Mouse (Mus musculus) liver, embryonic 13.5 days (tissue): ENCODE results near the gene Tmem168. TPM values are rescaled to one million over a fixed set of nuclear protein-coding genes. Genes with fewer than 3 reads are reported as not detected.

ENCODE experiments used
- ATAC-seq: fragments of 200-750 bp; cut with Nextera tagmentation; 2 replicates; pipeline ENCODE4 v1.8.0; 2017; ENCODE audit warnings: low read depth, mild to moderate bottlenecking, moderate number of reproducible peaks, moderate library complexity
- DNase-seq: peaks from one replicate; pipeline ENCODE4 v3.0.0; 2022
- H3K27ac ChIP-seq: fragments of 300-500 bp; sonication (generic); 2 replicates; pipeline ENCODE4 v1.5.1; 2015; ENCODE audit warnings: moderate library complexity, mild to moderate bottlenecking, inconsistent platforms
- H3K27me3 ChIP-seq: fragments of 300-500 bp; sonication (generic); 2 replicates; pipeline ENCODE4 v1.6.1; 2015; ENCODE audit warnings: mild to moderate bottlenecking, inconsistent platforms
- H3K36me3 ChIP-seq: fragments of 300-500 bp; sonication (generic); 2 replicates; pipeline ENCODE4 v1.6.1; 2015; ENCODE audit warnings: mild to moderate bottlenecking, inconsistent platforms
- H3K4me1 ChIP-seq: fragments of 300-500 bp; sonication (generic); replicated peaks from 2 replicates; pipeline ENCODE4 v1.6.1; 2015; ENCODE audit warnings: inconsistent platforms
- H3K4me2 ChIP-seq: fragments of 300-500 bp; sonication (generic); 2 replicates; pipeline ENCODE4 v1.6.1; 2015; ENCODE audit warnings: inconsistent platforms, mild to moderate bottlenecking, moderate library complexity
- H3K4me3 ChIP-seq: fragments of 300-500 bp; sonication (generic); replicated peaks from 2 replicates; pipeline ENCODE4 v1.5.1; 2015; ENCODE audit warnings: mild to moderate bottlenecking, inconsistent platforms
- H3K9ac ChIP-seq: fragments of 300-500 bp; sonication (generic); 2 replicates; pipeline ENCODE4 v1.6.1; 2015; ENCODE audit warnings: mild to moderate bottlenecking, inconsistent platforms
- H3K9me3 ChIP-seq: fragments of 300-500 bp; sonication (generic); replicated peaks from 2 replicates; pipeline ENCODE4 v1.6.1; 2016; ENCODE audit warnings: inconsistent platforms
- WGBS: fragments of 180-500 bp; shearing (Covaris S2); methylation state at CpG from one replicate; pipeline ENCODE4 v1.1.7; 2015; ENCODE audit not compliant: insufficient replicate concordance; 5-methylcytosine and 5-hydroxymethylcytosine counted together
- polyA plus RNA-seq: library from polyadenylated mRNA; unstranded; fragments of >200 nt; fragmentation: Nextera tagmentation; extraction: Ambion mirVana; gene quantifications from 2 replicates; pipeline ENCODE4 v1.2.1, GENCODE M21; 2015

Gene Tmem168
- polyA plus RNA-seq, 1 experiment from 2014 or later = 13.6 TPM

DNA sequence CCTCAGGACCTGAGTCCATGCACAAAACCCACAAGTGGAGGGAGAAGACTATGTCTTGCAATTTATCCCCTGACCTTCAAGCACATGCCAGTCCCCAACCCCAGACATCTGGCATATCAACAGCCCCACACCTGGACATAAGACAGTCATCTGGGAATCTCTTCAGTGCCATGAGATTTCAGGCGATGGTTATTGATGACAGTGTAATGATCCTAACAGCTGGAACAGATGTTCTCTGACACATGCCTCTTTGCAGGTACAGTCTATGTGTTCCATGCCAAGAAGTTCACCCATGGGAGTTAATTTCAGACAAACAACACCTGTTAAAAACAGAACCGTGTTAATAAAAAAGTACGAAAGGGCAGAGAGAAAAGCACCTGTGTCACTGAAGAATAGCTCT lies 5.8 kb upstream of the Tmem168 start:
- no peak overlapping the region for H3K27ac ChIP-seq
- WGBS = 63% methylated on average over 3 of the region's 3 CpGs
- H3K27me3 ChIP-seq = no peaks in the 10 kb centered on the region
- no peak overlapping the region for H3K4me2 ChIP-seq
- H3K36me3 ChIP-seq = no peaks in the 10 kb centered on the region
- H3K9me3 ChIP-seq = no peaks in the 10 kb centered on the region
- peaks cover 22% of the 10 kb centered on the region for H3K4me1 ChIP-seq
- ATAC-seq (no peak), DNase-seq (no peak)
- no peak overlapping the region for H3K4me3 ChIP-seq
- no peak overlapping the region for H3K9ac ChIP-seq

DNA sequence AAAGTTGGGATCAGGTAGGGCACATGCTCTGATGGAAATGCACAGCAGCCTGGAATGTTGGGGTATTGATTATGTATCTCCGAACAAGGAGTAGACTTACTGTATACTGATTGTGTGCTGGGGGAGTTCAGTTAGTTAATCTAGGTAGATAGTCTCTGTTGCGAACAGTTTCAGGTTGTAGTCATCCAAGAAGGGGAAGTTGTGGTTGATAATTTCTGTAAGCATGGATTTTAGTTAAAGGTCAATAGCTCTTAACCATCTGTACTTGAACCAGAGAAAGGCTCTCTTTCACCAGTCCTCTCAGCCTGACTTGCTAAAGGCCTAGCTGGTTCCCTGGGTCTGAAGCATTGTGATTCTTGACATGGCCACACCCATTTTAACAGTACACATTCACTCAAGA lies 3.0 kb upstream of the Tmem168 start:
- Histone ChIP-seq H3K4me2 (no peak overlapping the region), H3K4me1 (peaks cover 28% of the 10 kb centered on the region), H3K36me3 (no peaks in the 10 kb centered on the region), H3K27me3 (no peaks in the 10 kb centered on the region), H3K4me3 (no peak overlapping the region), H3K9me3 (no peaks in the 10 kb centered on the region), H3K27ac (no peak overlapping the region), H3K9ac (no peak overlapping the region)
- WGBS = 53% methylated on average over 2 of the region's 2 CpGs
- ATAC-seq (no peak), DNase-seq (no peak)

DNA sequence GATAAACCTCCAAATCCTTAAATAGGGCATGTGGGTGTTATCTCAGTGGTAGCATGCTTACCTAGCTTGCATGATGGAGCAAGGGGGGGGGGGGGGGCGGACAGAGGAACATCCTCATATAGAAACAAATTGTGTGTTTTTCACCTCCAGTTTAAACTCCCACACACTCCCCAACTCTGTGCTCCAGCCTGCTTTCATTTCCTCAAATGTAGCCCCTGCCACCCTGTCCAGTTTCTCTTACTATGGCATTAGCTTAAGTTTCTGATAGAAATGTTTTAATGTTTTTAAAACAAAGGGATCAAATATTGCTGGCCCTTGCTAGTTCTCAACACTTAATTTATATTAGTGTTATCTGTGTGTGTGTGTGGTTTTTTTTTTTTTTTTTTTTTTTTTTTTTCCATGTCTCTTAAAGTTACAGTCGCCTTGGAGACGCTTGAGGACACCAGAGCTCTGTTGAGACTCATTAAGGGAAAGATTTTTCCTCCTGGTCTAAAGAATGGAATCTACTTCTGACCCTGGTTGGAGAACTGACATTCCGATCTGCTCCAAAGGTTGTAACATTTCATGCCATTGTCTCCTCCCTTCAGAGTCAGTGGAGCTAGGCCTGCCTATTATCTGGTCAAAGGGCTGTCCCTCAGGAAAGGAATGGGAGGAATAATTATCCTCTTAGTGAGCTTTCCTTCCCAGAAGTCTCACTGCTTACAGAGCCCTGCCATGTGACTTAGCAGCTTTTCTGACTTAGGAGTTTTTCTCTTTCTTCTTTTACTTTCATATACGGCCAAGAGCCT lies 1.6 kb upstream of the Tmem168 start:
- no peaks in the 10 kb centered on the region for H3K27me3 ChIP-seq
- no peak overlapping the region for H3K27ac ChIP-seq
- H3K9me3 ChIP-seq = no peaks in the 10 kb centered on the region
- H3K36me3 ChIP-seq = no peaks in the 10 kb centered on the region
- WGBS = 70% methylated on average over 5 of the region's 5 CpGs
- no peak overlapping the region for H3K9ac ChIP-seq
- ATAC-seq (no peak), DNase-seq (no peak)
- no peak overlapping the region for H3K4me3 ChIP-seq
- H3K4me1 ChIP-seq = peaks cover 32% of the 10 kb centered on the region
- H3K4me2 ChIP-seq = no peak overlapping the region

DNA sequence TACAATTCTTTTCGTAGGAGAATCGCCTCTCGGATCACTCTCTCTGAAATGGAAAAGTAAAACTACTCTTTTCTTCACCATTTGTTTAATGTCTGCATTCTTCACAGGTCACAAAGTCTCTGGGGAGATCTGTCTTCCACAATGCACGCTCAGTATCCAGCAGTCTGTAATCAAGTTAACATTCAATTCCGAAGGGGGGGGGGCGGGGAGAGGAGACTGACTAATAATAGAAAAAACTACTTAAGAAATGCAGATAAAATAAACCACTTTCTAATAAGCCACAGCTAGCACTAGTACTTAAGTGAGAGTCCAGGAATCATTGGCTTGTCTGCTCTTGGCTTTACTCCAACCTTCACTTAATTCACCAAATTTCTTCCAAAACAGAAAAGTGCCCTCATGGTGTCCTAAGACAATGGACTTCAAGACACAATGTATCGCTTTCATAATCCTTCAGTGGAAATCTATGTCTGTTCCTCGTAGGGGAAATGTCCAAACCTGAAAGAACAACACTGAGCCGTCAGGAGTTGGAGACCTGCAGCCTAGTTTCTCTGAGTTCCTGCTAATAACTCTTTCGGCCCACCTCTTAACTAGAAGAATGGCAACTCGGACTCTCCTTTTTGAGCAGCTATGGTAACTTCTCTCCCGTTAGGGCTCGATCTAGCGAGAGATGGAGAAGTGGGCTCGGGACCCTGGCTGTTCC lies 829 bp downstream of the Tmem168 start:
- Histone ChIP-seq H3K36me3 (peaks cover 11% of the 10 kb centered on the region), H3K9me3 (no peaks in the 10 kb centered on the region), H3K27me3 (no peaks in the 10 kb centered on the region), H3K4me1 (peaks cover 32% of the 10 kb centered on the region), H3K9ac (peak overlapping the region; percentile 91), H3K27ac (peak overlapping the region; percentile 87), H3K4me2 (peak overlapping the region; percentile 78), H3K4me3 (peak overlapping the region; percentile 77)
- ATAC-seq (peak; percentile 8; the same call in 1 of the 2 replicates), DNase-seq (no peak)
- WGBS = 14% methylated on average over 15 of the region's 15 CpGs

DNA sequence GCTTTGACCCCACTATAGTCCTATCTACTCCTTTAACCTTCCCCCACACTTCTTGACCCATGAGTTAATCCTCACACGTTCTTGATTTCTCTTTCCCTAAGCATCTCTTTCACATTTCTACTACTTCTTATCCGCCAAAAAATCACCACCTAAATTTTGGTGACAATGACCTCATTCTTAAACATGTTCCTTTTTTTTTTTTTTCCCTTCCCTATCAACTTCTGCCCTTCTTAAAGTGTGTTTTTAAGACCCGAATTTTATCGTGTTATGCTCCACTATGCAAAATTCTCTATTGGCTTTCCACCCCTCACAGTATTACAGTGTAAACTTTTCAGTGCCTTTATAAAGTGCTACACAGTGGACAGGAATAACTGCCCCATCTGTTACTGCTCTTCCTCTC lies 1.5 kb downstream of the Tmem168 start:
- H3K27me3 ChIP-seq = no peaks in the 10 kb centered on the region
- H3K27ac ChIP-seq = no peak overlapping the region
- H3K4me1 ChIP-seq = peaks cover 39% of the 10 kb centered on the region
- H3K9ac ChIP-seq = peak overlapping the region; percentile 91; the same call in 1 of the 2 replicates
- H3K9me3 ChIP-seq = no peaks in the 10 kb centered on the region
- DNase-seq = no peak
- peak overlapping the region; percentile 77 for H3K4me3 ChIP-seq
- H3K36me3 ChIP-seq = peaks cover 18% of the 10 kb centered on the region
- 61% methylated on average over 4 of the region's 4 CpGs for WGBS
- peak overlapping the region; percentile 78 for H3K4me2 ChIP-seq
- ATAC-seq = no peak

DNA sequence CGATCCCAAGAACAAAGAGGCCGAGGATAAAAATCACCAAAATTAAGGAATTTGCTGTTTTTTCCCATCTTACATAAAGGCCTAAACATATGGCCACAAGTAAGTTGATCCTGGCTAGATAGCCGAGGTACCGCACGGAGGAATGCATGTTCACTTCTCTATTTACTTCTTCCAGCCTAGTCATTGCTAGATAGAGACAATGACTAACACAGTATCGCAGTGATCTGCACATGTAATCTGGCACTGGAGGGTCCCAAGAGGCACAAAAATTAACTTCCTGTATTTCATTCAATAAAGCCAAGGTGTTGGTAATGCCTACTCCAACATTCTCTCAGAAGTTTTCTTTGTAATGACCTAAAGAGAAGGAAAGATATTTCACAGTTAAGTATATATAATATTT lies 4.8 kb downstream of the Tmem168 start:
- Histone ChIP-seq H3K27ac (no peak overlapping the region), H3K4me3 (no peak overlapping the region), H3K9ac (no peak overlapping the region), H3K27me3 (no peaks in the 10 kb centered on the region), H3K36me3 (peaks cover 18% of the 10 kb centered on the region), H3K4me1 (peaks cover 35% of the 10 kb centered on the region), H3K9me3 (no peaks in the 10 kb centered on the region), H3K4me2 (no peak overlapping the region)
- 78% methylated on average over 6 of the region's 6 CpGs for WGBS
- DNase-seq = no peak
- ATAC-seq = no peak

DNA sequence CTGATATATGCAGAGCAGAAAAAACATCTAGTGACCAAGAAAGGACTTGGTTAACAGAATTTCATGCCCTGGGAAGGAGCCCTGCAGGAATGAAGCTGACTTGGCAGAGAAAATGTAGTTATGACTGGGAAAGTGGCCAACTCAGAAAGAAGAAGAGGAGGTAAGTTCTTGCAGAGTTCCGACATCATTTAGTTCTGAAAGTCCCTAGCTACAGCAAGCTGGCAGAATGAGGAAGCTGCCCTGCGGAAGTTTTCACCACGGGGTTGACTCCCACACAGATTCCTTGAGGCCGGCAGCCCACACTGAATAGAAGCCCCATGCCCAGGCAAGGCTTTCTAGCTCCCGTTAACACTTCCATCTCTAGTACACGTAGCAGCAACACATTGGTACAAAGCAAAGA lies 6.3 kb downstream of the Tmem168 start:
- 33% methylated on average over 6 of the region's 6 CpGs for WGBS

DNA sequence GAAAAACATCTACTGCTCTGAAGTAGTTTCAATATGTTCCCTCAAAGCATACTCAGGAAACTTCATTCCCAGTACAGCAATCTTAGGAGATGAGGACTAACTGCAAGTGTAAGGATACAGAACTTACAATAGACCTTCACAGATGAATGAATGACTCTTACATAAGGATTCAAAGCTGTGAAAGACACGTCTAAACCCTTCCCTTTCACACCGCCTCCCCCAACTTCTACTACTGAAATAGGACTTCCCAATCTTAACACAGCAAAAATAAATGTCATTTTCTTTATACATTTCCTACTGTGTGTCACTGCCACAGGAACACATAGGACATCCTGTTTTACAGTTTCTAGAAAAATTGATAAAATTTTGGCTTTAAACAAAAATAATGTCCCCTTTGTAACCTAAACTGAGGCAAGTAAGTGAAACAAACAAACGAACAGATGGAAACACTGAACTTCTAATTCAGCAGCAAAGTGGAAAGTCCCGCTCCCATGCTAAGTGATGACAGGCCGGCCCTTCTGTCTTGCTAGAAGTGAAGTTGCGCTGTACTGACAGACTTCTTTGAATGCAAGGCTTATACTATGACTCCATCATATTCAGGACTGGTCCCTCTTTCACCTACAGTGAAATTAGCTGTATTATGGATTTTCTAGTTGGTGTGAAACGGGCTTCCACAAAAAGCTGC lies 9.5 kb downstream of the Tmem168 start:
- ATAC-seq = no peak
- Histone ChIP-seq H3K27ac (no peak overlapping the region), H3K4me2 (no peak overlapping the region), H3K36me3 (peaks cover 28% of the 10 kb centered on the region), H3K4me3 (no peak overlapping the region), H3K9ac (no peak overlapping the region), H3K27me3 (no peaks in the 10 kb centered on the region), H3K9me3 (no peaks in the 10 kb centered on the region), H3K4me1 (peaks cover 20% of the 10 kb centered on the region)
- 78% methylated on average over 7 of the region's 7 CpGs for WGBS
- no peak for DNase-seq

More for the DNA sequence above, 6.3 kb downstream of the Tmem168 start:
- no peak overlapping the region for H3K27ac ChIP-seq
- H3K4me1 ChIP-seq = peaks cover 30% of the 10 kb centered on the region
- H3K36me3 ChIP-seq = peaks cover 18% of the 10 kb centered on the region
- no peak overlapping the region for H3K4me3 ChIP-seq
- no peaks in the 10 kb centered on the region for H3K27me3 ChIP-seq
- ATAC-seq = no peak
- H3K9ac ChIP-seq = no peak overlapping the region
- H3K4me2 ChIP-seq = no peak overlapping the region
- no peak for DNase-seq
- no peaks in the 10 kb centered on the region for H3K9me3 ChIP-seq

DNA sequence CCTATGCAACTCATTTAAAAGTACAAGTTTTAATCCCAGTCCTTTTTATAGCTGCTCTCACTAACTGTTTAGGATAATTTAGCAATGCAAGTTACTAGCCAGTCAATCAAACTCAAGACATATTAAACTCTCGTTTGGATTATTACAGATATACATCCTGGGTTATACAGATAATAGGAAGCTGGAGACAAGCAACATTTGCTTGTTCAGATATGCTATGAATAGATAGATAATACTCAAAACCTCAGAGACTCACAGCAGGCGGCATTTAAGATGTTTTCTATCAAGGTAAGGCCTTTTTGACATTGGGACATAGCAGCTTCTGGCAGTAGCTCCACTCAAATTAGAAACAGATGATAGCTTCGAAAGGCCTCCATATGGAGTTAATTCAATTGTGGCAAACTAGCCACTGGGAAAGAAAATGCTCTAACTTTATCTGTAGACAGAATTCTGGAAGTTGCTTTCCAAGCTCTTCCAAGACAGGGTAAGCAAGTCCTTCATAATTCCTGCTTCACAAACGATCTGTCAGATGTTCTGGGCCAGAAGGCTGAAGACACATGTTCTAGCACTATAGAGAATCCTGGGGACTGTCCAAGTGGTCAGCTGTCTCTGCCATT lies 15.1 kb downstream of the Tmem168 start:
- peaks cover 35% of the 10 kb centered on the region for H3K36me3 ChIP-seq
- H3K9me3 ChIP-seq = no peaks in the 10 kb centered on the region
- no peak overlapping the region for H3K4me3 ChIP-seq
- peaks cover 8% of the 10 kb centered on the region for H3K4me1 ChIP-seq
- 43% methylated on average over 4 of the region's 4 CpGs for WGBS
- DNase-seq (no peak), ATAC-seq (no peak)
- H3K4me2 ChIP-seq = no peak overlapping the region
- no peak overlapping the region for H3K9ac ChIP-seq
- no peaks in the 10 kb centered on the region for H3K27me3 ChIP-seq
- H3K27ac ChIP-seq = no peak overlapping the region

DNA sequence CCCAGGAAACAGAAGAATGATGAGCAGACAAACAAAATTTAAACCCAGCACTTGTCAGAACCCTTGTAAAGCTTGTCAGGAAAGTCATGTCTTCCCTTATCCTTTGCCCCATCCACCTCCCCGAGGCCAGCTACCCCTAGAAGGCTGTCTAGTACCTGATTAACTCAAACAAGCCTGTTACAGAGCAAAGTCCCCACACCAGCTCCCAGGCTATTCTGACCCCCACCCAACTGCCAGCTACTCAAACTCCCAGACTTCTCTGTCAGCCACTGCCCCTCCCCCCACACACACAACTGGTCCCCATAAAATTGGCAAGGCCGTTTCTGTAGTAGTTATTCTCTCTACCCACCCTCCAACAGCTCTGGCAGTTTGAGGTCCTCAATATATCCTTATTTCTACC lies 21.3 kb downstream of the Tmem168 start:
- Histone ChIP-seq H3K4me1 (peaks cover 9% of the 10 kb centered on the region), H3K9me3 (no peaks in the 10 kb centered on the region), H3K4me3 (no peak overlapping the region), H3K9ac (no peak overlapping the region), H3K27ac (0 out of 2 replicates have a peak overlapping the region, but pooled peaks have one; percentile 39), H3K27me3 (no peaks in the 10 kb centered on the region), H3K4me2 (peak overlapping the region; percentile 19; the same call in 1 of the 2 replicates), H3K36me3 (peaks cover 29% of the 10 kb centered on the region)
- DNase-seq = no peak
- 22% methylated on average over 2 of the region's 2 CpGs for WGBS
- peak; percentile 82 for ATAC-seq

DNA sequence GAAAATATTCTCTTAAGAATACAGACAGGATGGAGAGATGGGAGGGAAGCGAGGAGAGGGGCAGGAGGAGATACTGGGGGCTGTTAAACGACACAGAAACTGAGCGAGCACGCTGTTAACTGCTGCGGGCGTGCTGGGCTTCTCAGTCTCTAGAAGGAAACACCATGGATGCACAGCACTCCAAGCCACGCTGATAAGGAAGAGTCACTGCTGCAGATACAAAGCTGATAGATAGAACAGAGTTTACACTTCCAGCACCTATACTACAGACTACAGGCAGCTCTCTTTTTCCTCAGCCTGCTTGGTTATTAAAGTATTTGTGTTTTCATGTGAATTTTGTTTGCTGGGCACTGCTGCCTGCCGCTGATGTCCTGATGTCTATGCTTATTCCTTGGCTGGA lies 21.7 kb downstream of the Tmem168 start:
- H3K9ac ChIP-seq = no peak overlapping the region
- no peaks in the 10 kb centered on the region for H3K9me3 ChIP-seq
- no peak for DNase-seq
- H3K4me1 ChIP-seq = peaks cover 9% of the 10 kb centered on the region
- peak overlapping the region; percentile 39; the same call in 1 of the 2 replicates for H3K27ac ChIP-seq
- no peaks in the 10 kb centered on the region for H3K27me3 ChIP-seq
- H3K4me2 ChIP-seq = peak overlapping the region; percentile 19; the same call in 1 of the 2 replicates
- WGBS = 39% methylated on average over 8 of the region's 8 CpGs
- H3K36me3 ChIP-seq = peaks cover 28% of the 10 kb centered on the region
- no peak overlapping the region for H3K4me3 ChIP-seq
- ATAC-seq = peak; percentile 66
